Mouse (Mus musculus): ENCODE data around the gene Celf2.

GRCm38 (mm10) chr2:6618856-6619255, 890.5 kb downstream of the Celf2 start:
- no peak for TF ChIP-seq CTCF (IDR thresholded peaks at IDR 0.05; ENCODE audit: borderline replicate concordance, insufficient read depth, low read depth, low read length)
- TF ChIP-seq POLR2A (IDR thresholded peaks at IDR 0.05; ENCODE audit: borderline replicate concordance, insufficient read depth, low read length), result no peak

Data from cerebellum, adult 2 months (tissue).